Mouse (Mus musculus) c-Kit-positive CD71-positive TER-119-positive erythroid progenitor cells, embryonic 14.5 days (primary cell): ENCODE results near the gene Olfr114.

Source experiments
- DNase-seq: peaks from one replicate; pipeline ENCODE4 v3.0.0-alpha.2; 2013; ENCODE audit warnings: low spot score

Olfr114 gene

GRCm38 (mm10) chr17:37592643-37593042 is at the start of gene Olfr114:
TSS of gene Olfr114 (minus strand) at chr17:37592743.
- DNase-seq = no peak

- no peak for DNase-seq
Observed at GRCm38 (mm10) chr17:37627009-37627408, 34.5 kb upstream of the Olfr114 start, which contains the start of the genes Olfr115 and Olfr116. TSS of gene Olfr115 (minus strand) at chr17:37627109. TSS of gene Olfr116 (minus strand) at chr17:37627199.

GRCm38 (mm10) chr17:37577563-37577962 is 15.0 kb downstream of the Olfr114 start, which contains the start of gene Olfr113:
TSS of gene Olfr113 (minus strand) at chr17:37577663.
- DNase-seq = no peak

GRCm38 (mm10) chr17:37569351-37569750 is 23.2 kb downstream of the Olfr114 start, which contains the start of gene Olfr112:
TSS of gene Olfr112 (minus strand) at chr17:37569451.
- no peak for DNase-seq

- no peak for DNase-seq
Observed at GRCm38 (mm10) chr17:37558913-37559615, 33.5 kb downstream of the Olfr114 start.

GRCm38 (mm10) chr17:37543800-37544435 is 48.6 kb downstream of the Olfr114 start:
- DNase-seq = no peak

- no peak for DNase-seq
Observed at GRCm38 (mm10) chr17:37541454-37542119, 51.0 kb downstream of the Olfr114 start.
